Mouse (Mus musculus): ENCODE results near the gene Slc25a20. TPM values are rescaled to one million over a fixed set of nuclear protein-coding genes. Genes with fewer than 3 reads are reported as not detected.

The Slc25a20 gene
- polyA plus RNA-seq, 1 experiment from 2014 or later: 31.2 TPM

- ATAC-seq (ENCODE audit: low FRiP score) (no peak), DNase-seq (ENCODE audit: low spot score, missing footprints) (no peak)
- Histone ChIP-seq H3K27ac (ENCODE audit: low read depth, low read length) (no peak overlapping the region), H3K4me2 (peak overlapping the region; percentile 91), H3K36me3 (ENCODE audit: control insufficient read depth, insufficient read depth, low read length) (no peaks in the 10 kb centered on the region), H3K4me1 (ENCODE audit: control insufficient read depth, insufficient read depth, low read length) (peaks cover 43% of the 10 kb centered on the region), H3K9ac (ENCODE audit: low read length) (peak overlapping the region; percentile 78), H3K9me3 (ENCODE audit: control insufficient read depth, low read length) (no peaks in the 10 kb centered on the region), H3K4me3 (ENCODE audit: low read depth, low read length) (peak overlapping the region; percentile 72), H3K27me3 (ENCODE audit: control insufficient read depth, insufficient read depth, low read length) (peaks cover 7% of the 10 kb centered on the region; the same call in 1 of the 2 replicates)
- 72% methylated on average over 8 of the region's 8 CpGs for WGBS
Observed at GRCm38 (mm10) chr9:108691371-108691770, 29.5 kb downstream of the Slc25a20 start.

GRCm38 (mm10) chr9:108691846-108692225 is 29.9 kb downstream of the Slc25a20 start:
- H3K9ac ChIP-seq (ENCODE audit: low read length): peak overlapping the region; percentile 78
- DNase-seq (ENCODE audit: low spot score, missing footprints): peak; percentile 99
- H3K4me2 ChIP-seq: peak overlapping the region; percentile 91
- WGBS: under 1% methylated on average over 35 of the region's 42 CpGs
- H3K36me3 ChIP-seq (ENCODE audit: control insufficient read depth, insufficient read depth, low read length): no peaks in the 10 kb centered on the region
- peaks cover 39% of the 10 kb centered on the region for H3K4me1 ChIP-seq (ENCODE audit: control insufficient read depth, insufficient read depth, low read length)
- H3K27ac ChIP-seq (ENCODE audit: low read depth, low read length): peak overlapping the region; percentile 35; the same call in 1 of the 2 replicates
- H3K9me3 ChIP-seq (ENCODE audit: control insufficient read depth, low read length): no peaks in the 10 kb centered on the region
- peak; percentile 90 for ATAC-seq (ENCODE audit: low FRiP score)
- peak overlapping the region; percentile 72 for H3K4me3 ChIP-seq (ENCODE audit: low read depth, low read length)
- H3K27me3 ChIP-seq (ENCODE audit: control insufficient read depth, insufficient read depth, low read length): peaks cover 7% of the 10 kb centered on the region; the same call in 1 of the 2 replicates

GRCm38 (mm10) chr9:108692226-108693041 is 30.5 kb downstream of the Slc25a20 start:
- H3K4me2 ChIP-seq: peak overlapping the region; percentile 91
- ATAC-seq (ENCODE audit: low FRiP score) (peak; percentile 69), DNase-seq (ENCODE audit: low spot score, missing footprints) (peak; percentile 97)
- H3K4me3 ChIP-seq (ENCODE audit: low read depth, low read length): peak overlapping the region; percentile 72
- no peaks in the 10 kb centered on the region for H3K36me3 ChIP-seq (ENCODE audit: control insufficient read depth, insufficient read depth, low read length)
- peaks cover 36% of the 10 kb centered on the region for H3K4me1 ChIP-seq (ENCODE audit: control insufficient read depth, insufficient read depth, low read length)
- under 1% methylated on average over 70 of the region's 92 CpGs for WGBS
- peaks cover 7% of the 10 kb centered on the region; the same call in 1 of the 2 replicates for H3K27me3 ChIP-seq (ENCODE audit: control insufficient read depth, insufficient read depth, low read length)
- peak overlapping the region; percentile 35; the same call in 1 of the 2 replicates for H3K27ac ChIP-seq (ENCODE audit: low read depth, low read length)
- no peaks in the 10 kb centered on the region for H3K9me3 ChIP-seq (ENCODE audit: control insufficient read depth, low read length)
- H3K9ac ChIP-seq (ENCODE audit: low read length): peak overlapping the region; percentile 78

DNA sequence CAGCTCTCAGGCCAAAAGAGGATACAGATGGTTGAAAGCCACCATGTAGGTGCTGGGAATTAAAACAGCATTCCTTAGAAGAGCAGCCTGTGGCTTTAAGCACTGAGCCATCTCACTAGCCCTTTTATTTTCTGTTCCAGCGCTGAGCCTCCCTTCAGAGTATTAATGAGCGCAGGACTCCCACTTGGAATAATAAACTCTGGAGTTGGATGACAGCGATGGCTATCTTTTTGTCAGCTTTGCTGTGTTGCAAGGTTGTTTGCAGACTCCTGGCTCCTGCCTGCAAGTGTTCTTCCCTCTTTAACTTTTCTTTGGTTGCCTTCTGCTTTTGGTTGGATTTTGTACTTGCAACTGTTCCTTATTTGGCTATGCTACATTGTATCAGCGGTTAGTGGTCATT is 32.1 kb downstream of the Slc25a20 start:
- Histone ChIP-seq H3K36me3 (ENCODE audit: control insufficient read depth, insufficient read depth, low read length) (no peaks in the 10 kb centered on the region), H3K4me3 (ENCODE audit: low read depth, low read length) (no peak overlapping the region), H3K4me1 (ENCODE audit: control insufficient read depth, insufficient read depth, low read length) (peaks cover 29% of the 10 kb centered on the region), H3K4me2 (no peak overlapping the region), H3K27ac (ENCODE audit: low read depth, low read length) (no peak overlapping the region), H3K27me3 (ENCODE audit: control insufficient read depth, insufficient read depth, low read length) (peaks cover 7% of the 10 kb centered on the region; the same call in 1 of the 2 replicates), H3K9me3 (ENCODE audit: control insufficient read depth, low read length) (no peaks in the 10 kb centered on the region), H3K9ac (ENCODE audit: low read length) (no peak overlapping the region)
- no peak for DNase-seq (ENCODE audit: low spot score, missing footprints)
- ATAC-seq (ENCODE audit: low FRiP score): no peak
- WGBS: 69% methylated on average over 4 of the region's 4 CpGs

- 75% methylated on average over 1 of the region's 1 CpGs for WGBS
- Histone ChIP-seq H3K36me3 (ENCODE audit: control insufficient read depth, insufficient read depth, low read length) (no peaks in the 10 kb centered on the region), H3K4me3 (ENCODE audit: low read depth, low read length) (no peak overlapping the region), H3K4me2 (no peak overlapping the region), H3K4me1 (ENCODE audit: control insufficient read depth, insufficient read depth, low read length) (peaks cover 23% of the 10 kb centered on the region), H3K27me3 (ENCODE audit: control insufficient read depth, insufficient read depth, low read length) (peaks cover 7% of the 10 kb centered on the region; the same call in 1 of the 2 replicates), H3K9ac (ENCODE audit: low read length) (no peak overlapping the region), H3K27ac (ENCODE audit: low read depth, low read length) (no peak overlapping the region), H3K9me3 (ENCODE audit: control insufficient read depth, low read length) (no peaks in the 10 kb centered on the region)
- ATAC-seq (ENCODE audit: low FRiP score): no peak
- no peak for DNase-seq (ENCODE audit: low spot score, missing footprints)
Observed at GRCm38 (mm10) chr9:108694533-108694932, 32.6 kb downstream of the Slc25a20 start.

- no peak overlapping the region for H3K4me3 ChIP-seq (ENCODE audit: low read depth, low read length)
- H3K4me2 ChIP-seq: no peak overlapping the region
- DNase-seq (ENCODE audit: low spot score, missing footprints) (no peak), ATAC-seq (ENCODE audit: low FRiP score) (no peak)
- H3K27ac ChIP-seq (ENCODE audit: low read depth, low read length): no peak overlapping the region
- H3K9me3 ChIP-seq (ENCODE audit: control insufficient read depth, low read length): no peaks in the 10 kb centered on the region
- H3K36me3 ChIP-seq (ENCODE audit: control insufficient read depth, insufficient read depth, low read length): no peaks in the 10 kb centered on the region
- H3K27me3 ChIP-seq (ENCODE audit: control insufficient read depth, insufficient read depth, low read length): no peaks in the 10 kb centered on the region
- H3K9ac ChIP-seq (ENCODE audit: low read length): no peak overlapping the region
- H3K4me1 ChIP-seq (ENCODE audit: control insufficient read depth, insufficient read depth, low read length): peaks cover 10% of the 10 kb centered on the region; the same call in 1 of the 2 replicates
Observed at GRCm38 (mm10) chr9:108702476-108702875, 40.6 kb downstream of the Slc25a20 start.

GRCm38 (mm10) chr9:108703373-108704110 is 41.7 kb downstream of the Slc25a20 start:
- Histone ChIP-seq H3K27ac (ENCODE audit: low read depth, low read length) (no peak overlapping the region), H3K36me3 (ENCODE audit: control insufficient read depth, insufficient read depth, low read length) (no peaks in the 10 kb centered on the region), H3K4me3 (ENCODE audit: low read depth, low read length) (no peak overlapping the region), H3K9me3 (ENCODE audit: control insufficient read depth, low read length) (no peaks in the 10 kb centered on the region), H3K9ac (ENCODE audit: low read length) (no peak overlapping the region), H3K27me3 (ENCODE audit: control insufficient read depth, insufficient read depth, low read length) (no peaks in the 10 kb centered on the region), H3K4me1 (ENCODE audit: control insufficient read depth, insufficient read depth, low read length) (peaks cover 10% of the 10 kb centered on the region; the same call in 1 of the 2 replicates), H3K4me2 (no peak overlapping the region)
- 35% methylated on average over 12 of the region's 12 CpGs for WGBS
- DNase-seq (ENCODE audit: low spot score, missing footprints): no peak
- no peak for ATAC-seq (ENCODE audit: low FRiP score)

- Histone ChIP-seq H3K9ac (ENCODE audit: low read length) (no peak overlapping the region), H3K4me3 (ENCODE audit: low read depth, low read length) (no peak overlapping the region), H3K27ac (ENCODE audit: low read depth, low read length) (no peak overlapping the region; the same call in 1 of the 2 replicates), H3K36me3 (ENCODE audit: control insufficient read depth, insufficient read depth, low read length) (no peaks in the 10 kb centered on the region), H3K4me1 (ENCODE audit: control insufficient read depth, insufficient read depth, low read length) (peaks cover 10% of the 10 kb centered on the region; the same call in 1 of the 2 replicates), H3K27me3 (ENCODE audit: control insufficient read depth, insufficient read depth, low read length) (no peaks in the 10 kb centered on the region), H3K4me2 (no peak overlapping the region), H3K9me3 (ENCODE audit: control insufficient read depth, low read length) (no peaks in the 10 kb centered on the region)
- WGBS: 78% methylated on average over 7 of the region's 7 CpGs
- ATAC-seq (ENCODE audit: low FRiP score) (no peak), DNase-seq (ENCODE audit: low spot score, missing footprints) (no peak)
Observed at GRCm38 (mm10) chr9:108704591-108704990, 42.7 kb downstream of the Slc25a20 start.

DNA sequence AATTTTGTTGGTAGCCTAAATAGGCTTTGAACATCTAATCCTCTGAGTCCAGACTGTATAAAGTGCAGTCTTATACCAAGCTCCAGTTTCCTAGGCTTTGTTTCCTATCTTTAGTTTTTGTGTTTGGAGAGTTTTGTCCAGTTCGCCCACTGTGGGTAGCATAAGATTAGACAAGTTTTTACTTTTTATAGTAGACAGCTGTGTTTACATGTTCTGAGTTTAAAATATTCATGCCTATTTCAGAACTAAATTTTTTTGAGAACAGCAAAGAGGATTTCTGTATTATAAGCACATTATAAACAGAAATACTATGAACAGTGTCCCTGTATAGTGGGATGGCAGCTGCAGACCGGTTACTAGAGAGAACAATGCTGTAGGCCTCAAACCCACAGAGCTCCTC is 45.3 kb downstream of the Slc25a20 start:
- WGBS: 77% methylated on average over 2 of the region's 2 CpGs
- H3K36me3 ChIP-seq (ENCODE audit: control insufficient read depth, insufficient read depth, low read length): no peaks in the 10 kb centered on the region
- H3K4me3 ChIP-seq (ENCODE audit: low read depth, low read length): no peak overlapping the region
- DNase-seq (ENCODE audit: low spot score, missing footprints): no peak
- peaks cover 10% of the 10 kb centered on the region; the same call in 1 of the 2 replicates for H3K4me1 ChIP-seq (ENCODE audit: control insufficient read depth, insufficient read depth, low read length)
- H3K9ac ChIP-seq (ENCODE audit: low read length): no peak overlapping the region
- no peak overlapping the region for H3K27ac ChIP-seq (ENCODE audit: low read depth, low read length)
- no peaks in the 10 kb centered on the region for H3K27me3 ChIP-seq (ENCODE audit: control insufficient read depth, insufficient read depth, low read length)
- no peaks in the 10 kb centered on the region for H3K9me3 ChIP-seq (ENCODE audit: control insufficient read depth, low read length)
- ATAC-seq (ENCODE audit: low FRiP score): no peak
- H3K4me2 ChIP-seq: no peak overlapping the region

Measured in midbrain, embryonic 11.5 days (tissue).